Mouse (Mus musculus): ENCODE measurements at regions not wholly inside any gene's neighbourhood (a gene's known extent, or its start where the extent isn't known, plus 50 kb on each side); places are given as distances from the start of the nearest gene placed in this dataset.

DNA sequence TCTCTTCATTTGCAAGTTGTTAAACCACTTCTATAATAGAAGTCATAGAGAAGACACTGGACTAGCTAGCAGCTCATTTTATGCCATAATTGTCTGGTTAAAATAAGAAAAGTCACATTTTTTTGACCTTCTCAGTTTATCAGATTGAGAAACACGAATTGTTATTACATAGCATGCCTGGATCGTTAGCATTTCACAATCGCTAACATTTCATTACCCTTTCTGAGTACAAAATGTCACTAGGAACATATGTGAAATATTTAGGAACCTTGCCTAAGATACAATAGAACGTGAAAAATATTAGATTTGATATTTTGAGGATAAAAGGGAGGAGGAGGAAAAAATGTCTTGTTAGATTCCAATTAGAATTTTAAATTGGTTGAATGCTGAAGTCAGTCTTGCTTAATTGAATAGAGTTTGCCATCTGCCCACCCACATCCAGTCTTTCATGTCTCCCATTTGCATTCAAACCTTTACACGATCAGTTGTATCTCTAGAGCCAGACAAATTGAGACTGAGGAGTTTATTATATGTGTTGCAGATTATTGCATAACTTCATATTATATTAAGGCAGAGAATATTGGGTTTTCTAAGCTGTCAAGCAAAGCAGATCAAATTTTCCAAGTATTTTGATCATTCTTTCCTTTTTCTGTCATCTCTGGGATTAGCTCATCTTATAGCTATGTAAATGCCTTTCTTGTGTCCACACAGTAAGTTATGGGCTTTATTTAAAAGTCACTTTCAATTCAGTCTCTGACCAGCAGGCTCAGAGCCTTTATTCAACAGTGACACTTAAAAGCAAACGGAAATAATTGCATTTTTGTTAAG lies 69.4 kb upstream of the Fn1 start:
- DNase-seq: no peak

More for the DNA sequence above, 69.4 kb upstream of the Fn1 start:
- intact Hi-C loops (cut with DNase I): no loop called here

Data from gastrocnemius, postnatal 36 days (tissue).